Mouse (Mus musculus) limb, embryonic 11.5 days (tissue): ENCODE results near the gene AU018091. TPM values are rescaled to one million over a fixed set of nuclear protein-coding genes. Genes with fewer than 3 reads are reported as not detected.
"Not testable (repeated sequence)": the region's sequence is repeated elsewhere in the genome, so short reads cannot be mapped to it uniquely, and the experiment has no call there.

Experiments
- ATAC-seq: fragments of 200-750 bp; cut with Nextera tagmentation; 2 replicates; pipeline ENCODE4 v1.8.0; 2017; ENCODE audit warnings: low read depth; ENCODE audit not compliant: insufficient number of reproducible peaks, low FRiP score, low TSS enrichment
- DNase-seq: peaks from one replicate; pipeline ENCODE4 v3.0.0-alpha.2; 2015; ENCODE audit warnings: low spot score
- H3K27ac ChIP-seq: fragments of 300-500 bp; sonication (generic); replicated peaks from 2 replicates; pipeline ENCODE4 v1.5.1; 2014; ENCODE audit warnings: low read depth, mild to moderate bottlenecking, low read length
- H3K27me3 ChIP-seq: fragments of 300-500 bp; sonication (generic); 2 replicates; pipeline ENCODE4 v1.6.1; 2014; ENCODE audit warnings: mild to moderate bottlenecking, low read length, mixed read lengths; ENCODE audit not compliant: control insufficient read depth, insufficient read depth
- H3K36me3 ChIP-seq: fragments of 300-500 bp; sonication (generic); 2 replicates; pipeline ENCODE4 v1.6.1; 2014; ENCODE audit warnings: mild to moderate bottlenecking, low read length, moderate library complexity, mixed read lengths; ENCODE audit not compliant: control insufficient read depth, insufficient read depth
- H3K4me1 ChIP-seq: fragments of 300-500 bp; sonication (generic); 2 replicates; pipeline ENCODE4 v1.6.1; 2014; ENCODE audit warnings: low read length, mixed read lengths; ENCODE audit not compliant: control insufficient read depth, insufficient read depth
- H3K4me2 ChIP-seq: fragments of 300-500 bp; sonication (generic); 2 replicates; pipeline ENCODE4 v1.6.1; 2014; ENCODE audit warnings: low read depth, mild to moderate bottlenecking, moderate library complexity; ENCODE audit not compliant: severe bottlenecking
- H3K4me3 ChIP-seq: fragments of 300-500 bp; sonication (generic); 2 replicates; pipeline ENCODE4 v1.5.1; 2014; ENCODE audit warnings: low read depth, low read length
- H3K9ac ChIP-seq: fragments of 300-500 bp; sonication (generic); 2 replicates; pipeline ENCODE4 v1.6.1; 2014; ENCODE audit warnings: mild to moderate bottlenecking, low read length
- H3K9me3 ChIP-seq: fragments of 300-500 bp; sonication (generic); 2 replicates; pipeline ENCODE4 v1.6.1; 2016; ENCODE audit warnings: low read length; ENCODE audit not compliant: control insufficient read depth
- WGBS: fragments of 180-500 bp; shearing (Covaris S2); extraction: QIAGEN DNeasy Blood & Tissue Kit; methylation state at CpG from one replicate; pipeline ENCODE4 v1.1.7; 2014; 5-methylcytosine and 5-hydroxymethylcytosine counted together
- microRNA counts: library from miRNA; unstranded; fragments of <30 nt; microRNA quantifications from one replicate; lab custom pipeline; 2016
- microRNA-seq: library from miRNA; unstranded; fragments of <30 nt; microRNA quantifications from one replicate; pipeline ENCODE4, GENCODE M21; 2016
- polyA plus RNA-seq: library from polyadenylated mRNA; unstranded; fragments of >200 nt; fragmentation: Nextera tagmentation; extraction: Ambion mirVana; gene quantifications from 2 replicates; pipeline ENCODE4 v1.2.1, GENCODE M21; 2014

Gene AU018091
- polyA plus RNA-seq, 1 experiment from 2014 or later, result 0.27 TPM

DNA sequence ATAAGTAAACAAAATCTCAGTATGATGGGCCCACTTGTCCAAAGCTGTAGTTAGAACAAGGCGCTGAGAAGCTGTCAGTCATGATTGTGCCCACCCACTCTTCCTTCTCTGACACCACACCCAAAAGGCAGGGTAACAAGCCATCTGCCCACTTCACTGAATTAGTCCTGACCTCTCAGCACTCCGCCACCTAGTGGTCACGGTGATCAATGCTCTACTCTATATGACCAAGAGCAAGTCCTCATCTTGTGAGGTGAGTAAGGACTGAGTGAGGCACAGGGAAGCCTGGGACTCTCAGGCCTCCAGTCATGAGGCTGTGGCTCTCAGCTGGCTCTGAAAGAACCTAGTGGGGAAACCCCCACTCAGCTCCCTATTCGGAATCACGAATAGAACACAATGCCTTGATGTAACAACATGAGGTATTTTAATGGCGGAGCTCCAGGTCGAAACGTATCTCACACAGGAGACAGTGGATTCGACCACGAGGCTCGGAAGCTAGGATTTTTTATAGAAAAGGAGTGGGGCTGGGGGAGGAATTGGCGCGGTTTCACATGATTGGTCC is 62.4 kb downstream of the AU018091 start:
- not testable (repeated sequence) for H3K4me3 ChIP-seq, H3K4me1 ChIP-seq, H3K27me3 ChIP-seq, H3K4me2 ChIP-seq, H3K36me3 ChIP-seq, ATAC-seq, H3K9me3 ChIP-seq, H3K27ac ChIP-seq, DNase-seq, H3K9ac ChIP-seq
- 63% methylated on average over 13 of the region's 13 CpGs for WGBS

MicroRNA genes within 50 kb of the gene (microRNA counts, 519-probe panel; counts per million panel counts)
- microRNA mmu-miR-290-3p (lab: Ali Mortazavi, UCI), result 2,092 counts per million, percentile 16 among the panel's probes with 10 or more counts
- microRNA mmu-miR-290-5p (lab: Ali Mortazavi, UCI), result not detected
- 1,843 counts per million, percentile 14 among the panel's probes with 10 or more counts for microRNA mmu-miR-291a-3p (lab: Ali Mortazavi, UCI)
- microRNA mmu-miR-291a-5p (lab: Ali Mortazavi, UCI), result not detected
- microRNA mmu-miR-292-5p (lab: Ali Mortazavi, UCI), result not detected

Small RNA genes within 50 kb of the gene (microRNA-seq; reads per million reads assigned to microRNA genes)
- gene Mir290a (not detected), gene Mir290b (not detected), gene Mir291a (2.1 reads per million), gene Mir292 (not detected), gene Mir292b (not detected)

Other genes with a start within 250 kb of the AU018091 start
- gene Nlrp12, start 80.5 kb upstream of the AU018091 start, polyA plus RNA-seq, result not detected in 2 replicates
- 37.7 and 40.2 TPM in 2 replicates for gene Myadm, start 119.9 kb upstream of the AU018091 start, polyA plus RNA-seq
- gene Prkcg, start 120.0 kb upstream of the AU018091 start, polyA plus RNA-seq, result 0.07 and 0.12 TPM in 2 replicates
- 2.0 and 2.6 TPM in 2 replicates for gene Cacng7, start 163.8 kb upstream of the AU018091 start, polyA plus RNA-seq
- 6.8 and 7.0 TPM in 2 replicates for gene Cacng8, start 221.5 kb upstream of the AU018091 start, polyA plus RNA-seq